Mouse (Mus musculus) lung, postnatal 25 days (tissue): Measurements from ENCODE around the gene Kremen2.

Experiments
- DNase-seq: peaks from one replicate; pipeline ENCODE4 v3.0.0; 2022; ENCODE audit warnings: low spot score

Gene Kremen2

DNA sequence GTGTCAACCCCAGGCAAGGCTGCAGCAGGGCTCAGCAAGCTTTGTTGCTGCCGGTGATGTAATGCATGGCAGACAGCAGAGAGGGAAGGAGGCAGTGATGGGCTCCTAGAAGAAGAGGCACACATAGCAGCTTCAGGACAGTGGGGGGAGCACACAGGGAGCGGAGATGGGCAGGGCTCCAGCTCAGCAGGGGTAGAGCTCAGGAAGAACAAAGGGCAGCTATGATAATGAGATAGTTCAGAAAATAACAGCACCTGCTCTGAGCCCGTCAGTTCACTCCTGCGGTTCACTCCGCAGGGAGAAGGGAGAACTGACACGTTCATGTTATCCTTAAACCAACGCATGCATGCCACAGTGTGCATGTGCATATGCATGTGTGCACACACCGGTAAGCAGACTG is 13.2 kb upstream of the Kremen2 start:
- no peak for DNase-seq

DNA sequence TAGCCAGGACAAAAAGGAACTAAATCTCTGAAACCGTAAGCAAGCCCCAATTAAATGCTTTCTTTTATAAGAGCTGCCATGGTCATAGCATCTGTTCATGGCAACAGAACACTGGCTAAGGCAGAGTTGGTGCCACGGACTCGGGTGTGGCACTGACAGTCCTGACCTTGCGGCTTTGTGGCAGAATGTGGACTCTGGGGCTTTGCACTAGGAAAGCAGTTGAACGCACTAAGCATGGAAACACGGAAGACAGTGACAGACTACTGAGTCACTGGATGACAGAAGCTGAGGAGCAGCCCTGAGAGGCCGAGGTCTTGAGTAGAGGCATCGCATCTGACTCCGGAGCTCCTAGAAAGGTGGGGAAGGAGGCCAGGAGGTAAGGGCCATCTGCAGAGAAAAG is 11.9 kb upstream of the Kremen2 start:
- DNase-seq: no peak

DNA sequence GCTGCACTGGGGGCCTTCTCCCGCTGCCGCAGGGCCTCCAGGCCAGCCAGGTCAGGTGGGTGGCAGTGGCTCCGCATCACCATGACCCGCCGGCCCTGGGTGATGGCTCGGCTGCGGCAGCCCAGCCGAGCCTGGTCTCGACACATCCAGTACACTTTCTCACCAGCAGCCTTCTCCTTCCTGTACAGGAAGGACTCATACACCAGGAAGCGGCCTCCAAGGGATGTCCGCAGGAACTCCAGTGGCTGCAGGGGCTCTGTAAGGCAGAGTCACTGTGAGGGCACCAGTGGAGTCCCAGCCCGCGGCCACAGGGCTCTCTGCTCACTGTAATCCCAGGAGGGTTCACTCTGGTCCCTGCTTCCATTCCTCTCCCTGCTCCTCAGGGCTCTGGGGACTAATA is 10.1 kb upstream of the Kremen2 start:
- DNase-seq: no peak

DNA sequence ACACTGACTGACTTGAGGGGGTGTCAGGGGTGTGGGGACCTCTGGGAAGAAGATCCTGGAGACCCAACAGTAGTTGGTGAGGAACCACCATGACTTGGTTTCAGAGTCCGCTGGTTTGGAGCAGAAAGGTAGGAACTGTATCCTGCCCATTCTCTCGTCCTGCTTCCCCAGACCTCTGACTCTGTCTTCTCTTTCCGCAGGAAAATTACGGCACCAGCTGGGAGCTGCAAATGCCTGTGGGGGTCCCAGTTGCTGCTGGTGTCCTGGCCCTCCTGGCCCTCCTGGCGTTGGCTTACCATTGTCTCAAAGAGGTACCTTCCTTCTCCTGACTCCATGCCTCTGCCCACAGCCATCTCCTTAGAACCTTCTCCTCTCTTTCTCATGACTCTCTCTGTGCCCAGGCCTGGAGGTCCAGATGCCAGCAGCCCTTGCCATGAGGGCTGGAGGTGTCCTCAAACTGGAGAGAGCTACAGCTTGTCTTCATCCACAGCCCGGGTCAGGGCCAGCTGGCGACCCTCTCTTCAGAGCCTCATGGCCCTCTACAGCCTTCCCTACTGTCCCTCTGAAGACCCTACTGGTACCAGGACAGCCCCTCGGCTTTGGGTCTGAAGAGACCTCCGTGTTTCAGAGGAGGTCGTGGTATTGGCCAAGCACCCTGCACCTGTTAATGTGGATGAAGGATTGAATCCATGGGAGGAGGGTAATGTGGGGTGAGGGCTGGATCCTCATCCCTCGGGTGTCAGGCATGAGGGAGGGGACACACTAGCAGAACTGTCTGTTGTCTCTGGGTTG is 4.0 kb upstream of the Kremen2 start:
- no peak for DNase-seq

DNA sequence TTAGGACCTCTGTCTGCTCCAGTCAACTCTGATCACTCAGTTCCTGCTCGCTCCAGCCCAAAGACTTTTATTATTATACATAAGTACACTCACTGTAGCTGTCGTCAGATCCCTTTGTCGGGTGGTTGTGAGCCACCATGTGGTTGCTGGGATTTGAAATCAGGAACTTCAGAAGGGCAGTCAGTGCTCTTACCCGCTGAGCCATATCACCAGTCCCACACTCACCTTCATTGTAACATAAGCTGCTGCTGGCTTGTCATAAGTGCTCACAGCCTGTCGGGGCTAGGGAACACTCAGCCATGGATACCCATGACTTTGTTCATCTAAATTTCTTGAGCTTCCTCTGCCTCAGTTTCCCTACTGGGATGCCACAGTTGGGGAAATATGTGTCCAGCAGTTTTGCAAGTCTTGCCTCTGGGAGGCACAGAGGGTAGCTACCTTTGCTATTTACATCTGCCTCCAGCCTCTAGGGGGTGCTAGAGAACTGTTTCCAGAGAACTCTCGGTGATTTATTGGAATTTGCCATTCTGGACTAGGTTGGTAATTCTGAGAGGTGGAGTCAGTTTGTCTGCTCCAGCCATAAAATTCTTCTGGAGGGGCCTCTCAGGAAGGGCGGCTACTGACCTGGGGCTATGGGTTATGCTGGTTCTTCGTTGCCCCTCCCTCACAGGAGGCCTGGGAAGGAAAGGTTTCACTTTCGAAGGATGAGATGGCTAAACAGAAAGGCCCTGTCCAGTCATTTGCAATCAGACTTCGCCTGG is 3.2 kb upstream of the Kremen2 start:
- DNase-seq: peak; percentile 91

DNA sequence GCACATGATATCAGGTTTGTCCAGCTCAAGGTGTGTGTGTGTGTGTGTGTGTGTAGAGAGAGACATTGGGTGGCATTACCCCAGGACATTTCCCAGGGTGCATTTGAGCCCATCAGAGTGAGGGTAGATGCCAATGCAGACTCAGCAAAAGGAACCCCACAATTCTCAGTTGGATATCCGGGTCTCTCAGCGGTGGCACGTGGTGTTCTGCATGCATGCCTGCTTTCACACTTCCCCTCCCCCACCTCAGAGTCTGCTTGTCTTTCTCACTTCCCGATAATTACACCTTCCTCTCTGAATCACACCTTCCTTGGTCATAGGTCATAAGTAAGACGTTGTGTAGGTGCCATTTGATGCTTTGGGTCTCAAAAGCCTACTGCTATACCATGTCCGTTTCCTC is 2.4 kb upstream of the Kremen2 start:
- DNase-seq: no peak

DNA sequence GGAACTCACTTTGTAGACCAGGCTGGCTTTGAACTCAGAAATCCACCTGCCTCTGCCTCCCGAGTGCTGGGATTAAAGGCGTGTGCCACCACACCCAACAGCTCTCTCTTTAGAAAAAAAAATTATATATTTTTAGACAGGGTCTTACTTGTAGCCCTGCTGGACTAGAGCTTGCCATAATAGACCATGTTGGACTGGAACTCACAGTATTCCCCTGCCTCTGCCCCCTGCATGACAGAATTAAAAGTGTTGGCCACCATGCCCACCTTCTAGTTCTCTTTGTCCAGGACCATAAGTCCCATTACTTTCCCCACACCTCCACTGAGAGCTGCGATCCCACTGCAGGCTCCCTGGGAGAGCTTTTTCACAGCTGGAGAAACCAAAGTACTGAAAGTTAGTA is 1.8 kb upstream of the Kremen2 start:
- no peak for DNase-seq

DNA sequence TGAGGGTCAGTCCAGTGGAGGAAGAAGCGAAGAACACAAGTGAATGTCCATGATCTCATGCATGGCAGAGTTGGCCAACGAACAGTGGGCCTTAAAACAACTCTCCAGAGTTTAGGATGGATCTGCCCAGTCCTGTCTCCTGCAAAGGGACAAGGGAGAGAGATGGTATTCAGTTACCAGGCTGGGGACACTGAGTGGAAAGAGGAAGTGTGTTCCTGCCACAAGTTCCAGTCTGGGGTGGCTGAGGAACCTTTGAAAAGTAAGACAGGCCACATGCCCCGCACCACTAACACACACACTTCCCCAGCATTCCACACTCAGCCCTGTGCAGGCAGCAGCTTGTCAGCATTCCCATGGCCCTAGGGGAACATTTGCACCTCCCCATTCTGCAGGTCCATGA is 1.1 kb upstream of the Kremen2 start:
- DNase-seq: no peak

DNA sequence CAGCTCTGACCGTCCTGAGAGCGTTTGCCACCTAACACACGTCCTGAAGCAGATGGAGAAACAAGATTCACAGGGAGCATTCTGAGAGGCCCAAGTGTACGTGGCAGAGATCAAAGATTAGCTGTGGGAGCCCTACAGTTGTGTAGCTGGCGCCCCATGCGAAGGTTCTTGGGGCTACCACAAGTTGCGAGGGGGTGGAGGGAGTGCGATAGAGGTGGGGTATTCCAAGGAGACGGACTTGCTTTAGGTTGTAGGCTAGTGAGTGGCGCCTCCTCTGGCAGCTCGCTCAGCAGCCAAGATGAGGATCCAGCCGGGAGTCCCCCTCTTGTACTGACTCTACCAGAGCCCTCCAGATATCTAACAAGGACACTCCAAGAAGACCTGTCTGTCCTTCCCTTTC is 678 bp upstream of the Kremen2 start:
- no peak for DNase-seq

DNA sequence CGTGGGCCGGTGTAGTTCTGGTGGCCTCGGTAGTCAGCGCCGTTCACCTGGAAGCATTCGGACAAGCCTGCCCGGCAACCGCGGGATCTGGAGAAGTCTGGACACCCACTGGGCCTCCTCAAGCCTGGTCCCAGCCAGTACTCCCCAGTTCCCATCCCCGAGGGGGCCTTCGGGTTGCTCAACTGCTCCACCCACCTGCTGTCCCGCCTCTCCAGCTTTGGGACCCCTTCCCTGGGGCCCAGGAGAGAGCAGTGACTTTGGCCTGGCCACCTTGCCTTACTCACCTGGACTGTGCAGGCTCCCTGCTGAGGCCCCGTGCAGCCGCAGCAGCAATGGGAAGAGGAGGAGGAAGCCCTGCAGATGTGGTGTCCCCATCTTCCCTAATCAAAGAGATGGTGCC is 982 bp downstream of the Kremen2 start:
- no peak for DNase-seq

DNA sequence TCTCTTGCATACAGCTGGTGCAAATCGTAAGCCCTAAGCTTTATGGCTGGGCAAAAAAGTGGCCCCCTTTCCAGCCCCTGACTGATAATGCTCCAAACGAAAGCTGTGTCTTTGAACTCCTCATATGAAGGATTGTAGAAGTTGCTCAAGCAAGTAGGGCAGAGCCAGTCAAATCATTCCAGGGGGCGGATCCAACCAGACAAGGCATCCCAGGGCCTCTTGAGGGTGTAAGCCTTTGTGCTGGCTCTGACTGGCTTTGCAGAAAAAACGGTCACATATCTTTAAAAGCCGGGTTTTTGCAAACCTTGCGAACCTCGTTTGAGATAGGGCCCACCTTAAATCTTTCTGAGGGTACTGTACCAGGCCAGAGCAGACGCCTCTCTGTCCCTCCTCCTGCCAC is 1.6 kb downstream of the Kremen2 start:
- no peak for DNase-seq

DNA sequence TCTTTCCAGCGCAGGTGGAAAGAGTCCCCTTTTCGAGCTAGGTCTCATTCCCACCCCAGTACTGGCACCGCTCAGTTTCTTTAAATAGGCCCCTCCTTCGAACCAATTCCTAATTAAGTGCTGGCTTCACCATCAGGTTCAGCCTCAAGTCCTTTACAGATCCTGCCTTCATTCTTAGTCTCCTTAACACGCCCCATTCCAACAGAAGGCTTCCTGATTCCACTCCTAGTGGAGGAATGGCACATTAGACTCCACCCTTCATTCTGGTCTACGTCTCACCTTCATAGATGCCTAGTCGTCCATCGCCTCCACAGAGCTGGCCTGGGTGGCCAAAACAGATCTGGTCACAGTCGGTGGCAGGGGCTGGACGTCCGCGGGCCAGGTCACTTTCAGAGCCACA is 2.7 kb downstream of the Kremen2 start:
- no peak for DNase-seq

DNA sequence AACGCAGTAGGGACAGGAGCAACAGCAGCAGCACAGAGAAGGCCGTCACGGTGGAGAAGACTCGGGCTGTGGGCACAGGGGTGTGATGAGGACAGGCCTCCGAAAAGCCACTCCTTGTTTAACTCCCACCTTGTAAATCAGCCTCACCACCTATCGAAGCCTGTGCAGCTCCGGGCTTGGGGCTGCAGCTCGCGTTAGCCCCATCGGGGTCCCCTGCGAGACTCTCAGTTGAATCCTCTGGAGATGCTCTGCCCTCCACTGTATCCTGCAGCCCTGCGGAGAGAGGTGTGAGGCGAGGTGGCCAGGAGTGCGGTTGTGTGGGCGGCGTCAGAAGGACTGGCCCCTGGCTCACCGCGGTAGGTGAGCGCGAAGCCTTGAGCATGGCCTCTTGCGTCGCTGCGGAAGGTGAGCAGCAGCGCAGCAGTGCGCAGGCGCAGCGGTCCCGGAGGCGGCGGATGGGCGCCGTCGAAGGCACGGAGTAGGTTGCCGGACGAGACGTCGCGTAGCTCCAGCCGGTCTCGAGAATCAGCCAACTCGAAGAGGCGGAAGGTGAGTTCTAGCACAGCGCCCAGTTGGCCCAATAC is 3.3 kb downstream of the Kremen2 start:
- no peak for DNase-seq

DNA sequence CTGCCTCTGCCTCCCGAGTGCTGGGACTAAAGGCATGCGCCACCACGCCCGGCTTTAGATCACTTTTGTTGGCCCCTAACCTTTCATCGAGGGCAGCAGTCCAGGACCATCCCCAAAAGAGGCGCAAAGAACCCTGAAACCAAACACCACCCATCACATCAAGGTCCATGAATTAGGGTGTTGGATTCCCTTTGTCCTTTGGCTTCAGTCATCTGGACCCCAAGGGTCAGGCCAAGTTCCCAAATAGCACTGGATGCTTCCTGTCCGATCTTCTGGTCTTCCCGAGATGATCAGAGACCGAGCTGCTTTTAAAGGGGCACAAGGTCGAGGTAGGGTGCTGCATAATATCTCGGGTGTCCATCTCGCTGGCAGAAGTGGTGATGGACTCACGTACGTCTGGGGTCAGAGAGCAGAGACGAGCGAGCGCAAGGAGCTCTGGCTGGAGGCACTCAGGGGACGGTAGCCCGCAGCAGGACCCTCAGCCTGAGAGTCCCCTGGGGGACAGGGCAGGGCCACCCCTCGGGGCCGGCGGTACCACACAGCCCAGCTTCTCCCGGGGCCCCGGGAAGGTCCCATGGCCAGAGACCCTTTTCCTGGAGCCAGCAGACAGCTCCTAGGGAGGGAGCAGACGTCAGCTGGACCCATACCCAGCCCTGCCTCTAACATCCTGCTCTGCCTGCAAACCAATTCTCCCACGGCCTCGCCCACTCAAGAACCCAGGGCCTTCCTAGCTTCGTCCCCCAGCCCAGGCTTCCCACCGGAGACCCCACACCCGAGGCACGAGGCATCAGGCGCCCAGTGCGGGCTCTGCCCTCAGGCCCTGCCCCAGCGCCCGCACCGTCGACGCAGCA is 4.0 kb downstream of the Kremen2 start:
- DNase-seq: no peak

DNA sequence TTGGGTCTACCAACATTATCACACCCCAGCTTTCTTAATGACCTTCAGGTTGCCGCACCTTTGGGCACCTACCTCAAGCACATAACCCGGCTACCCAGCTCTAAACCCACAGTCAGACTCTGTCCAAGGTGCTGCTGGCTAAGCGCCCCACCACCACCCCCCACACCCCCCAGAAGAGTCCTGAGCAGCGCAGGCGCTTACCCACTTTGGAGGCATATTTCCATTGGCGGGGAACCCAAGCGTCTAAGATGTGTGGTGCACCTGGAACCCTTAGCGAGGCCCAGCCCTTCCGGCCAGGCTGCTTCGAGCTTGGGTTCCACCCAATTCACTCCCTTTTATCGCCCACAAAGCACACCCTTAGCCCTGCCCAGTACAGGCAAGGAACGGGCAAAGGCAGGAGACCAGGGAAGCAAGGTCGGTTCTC is 5.0 kb downstream of the Kremen2 start, which contains the start of gene Paqr4:
Gene Paqr4, minus strand, starts transcription at position 270 of the 424 bp plus-strand sequence.
- DNase-seq: peak; percentile 32

DNA sequence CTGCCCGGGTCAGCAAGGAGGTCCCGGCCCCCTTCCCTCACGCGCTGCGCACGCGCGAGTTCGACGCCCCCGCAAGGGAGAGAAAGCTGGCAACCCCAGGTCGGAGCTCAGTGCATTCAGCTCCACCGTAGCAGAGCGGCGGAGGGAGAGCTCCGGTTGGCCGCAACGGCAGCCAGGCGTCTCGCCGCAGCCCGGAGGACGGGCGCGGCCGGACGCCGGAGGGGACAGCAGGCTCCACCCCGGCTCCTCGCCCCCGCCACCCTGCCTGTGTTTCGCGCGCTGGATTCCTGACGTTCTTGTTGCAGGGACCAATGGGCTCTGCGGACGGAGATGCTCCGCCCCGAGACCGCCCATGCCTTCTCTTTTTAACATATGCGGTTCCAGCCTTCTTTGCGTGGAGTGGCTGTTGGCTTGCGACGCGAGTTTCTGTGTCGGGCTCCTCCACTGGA is 5.5 kb downstream of the Kremen2 start:
- peak; percentile 94 for DNase-seq

DNA sequence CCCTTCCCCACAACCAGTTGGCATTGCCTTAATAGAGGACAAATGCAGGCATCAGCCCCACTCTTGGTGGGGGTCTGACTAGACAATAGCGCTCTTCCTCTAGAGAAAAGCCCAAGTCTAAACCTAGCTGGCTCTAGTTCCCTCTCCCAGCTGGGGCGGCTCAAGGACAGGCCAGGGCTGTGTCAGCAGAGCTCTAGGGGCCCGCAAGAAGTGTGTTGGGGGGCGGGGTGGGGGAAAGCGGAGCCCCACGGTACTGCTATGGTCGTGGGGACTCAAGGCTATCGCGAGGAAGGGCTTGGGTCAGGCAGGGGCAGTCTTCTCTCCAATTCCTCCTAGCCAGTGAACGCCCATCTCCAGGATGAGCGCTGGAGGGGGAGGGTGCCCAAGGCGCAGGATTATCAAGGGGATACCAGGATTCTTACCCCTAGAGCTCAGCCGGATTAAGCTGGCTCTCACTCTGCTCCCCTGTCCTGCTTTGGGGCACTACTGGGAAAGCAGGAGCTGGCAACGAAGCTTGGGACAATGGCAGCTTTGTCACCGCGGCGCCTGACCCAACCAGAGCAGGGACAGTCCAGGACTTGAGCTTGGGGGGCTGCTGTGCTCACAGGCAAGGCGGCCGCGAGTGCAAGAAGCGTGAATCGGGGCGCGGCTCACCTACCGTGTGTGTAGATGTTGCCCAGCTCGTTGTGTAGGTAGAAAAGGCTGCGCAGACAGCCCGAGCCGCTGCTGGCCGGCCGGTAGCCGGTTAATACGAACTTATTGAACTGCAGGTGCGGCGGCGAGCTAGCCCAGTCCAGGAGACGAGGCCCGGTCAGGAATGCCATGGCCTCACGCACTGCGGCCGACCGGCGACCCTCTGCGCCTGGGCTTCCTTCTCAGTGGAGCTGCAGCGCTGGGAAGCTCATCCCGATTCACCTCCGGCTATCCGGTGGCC is 6.2 kb downstream of the Kremen2 start:
- DNase-seq: no peak

DNA sequence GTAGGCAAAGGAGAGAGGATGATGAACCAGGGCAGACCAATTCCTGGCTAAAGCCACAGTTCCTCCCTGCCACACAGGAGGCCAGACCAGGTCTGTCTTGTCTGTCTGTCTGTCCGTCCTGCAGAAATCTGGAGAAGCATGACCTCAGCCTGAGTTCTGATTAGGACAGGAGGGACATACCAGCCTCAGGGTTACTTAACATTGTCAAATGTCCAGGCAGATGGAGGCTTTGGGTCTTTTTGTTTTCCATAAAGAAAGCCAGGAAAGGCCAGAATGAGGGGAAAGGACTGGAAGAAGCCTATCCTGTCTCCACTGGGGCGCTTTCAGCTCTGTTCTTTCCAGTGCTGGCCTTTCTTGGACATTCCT is 6.8 kb downstream of the Kremen2 start:
- no peak for DNase-seq

DNA sequence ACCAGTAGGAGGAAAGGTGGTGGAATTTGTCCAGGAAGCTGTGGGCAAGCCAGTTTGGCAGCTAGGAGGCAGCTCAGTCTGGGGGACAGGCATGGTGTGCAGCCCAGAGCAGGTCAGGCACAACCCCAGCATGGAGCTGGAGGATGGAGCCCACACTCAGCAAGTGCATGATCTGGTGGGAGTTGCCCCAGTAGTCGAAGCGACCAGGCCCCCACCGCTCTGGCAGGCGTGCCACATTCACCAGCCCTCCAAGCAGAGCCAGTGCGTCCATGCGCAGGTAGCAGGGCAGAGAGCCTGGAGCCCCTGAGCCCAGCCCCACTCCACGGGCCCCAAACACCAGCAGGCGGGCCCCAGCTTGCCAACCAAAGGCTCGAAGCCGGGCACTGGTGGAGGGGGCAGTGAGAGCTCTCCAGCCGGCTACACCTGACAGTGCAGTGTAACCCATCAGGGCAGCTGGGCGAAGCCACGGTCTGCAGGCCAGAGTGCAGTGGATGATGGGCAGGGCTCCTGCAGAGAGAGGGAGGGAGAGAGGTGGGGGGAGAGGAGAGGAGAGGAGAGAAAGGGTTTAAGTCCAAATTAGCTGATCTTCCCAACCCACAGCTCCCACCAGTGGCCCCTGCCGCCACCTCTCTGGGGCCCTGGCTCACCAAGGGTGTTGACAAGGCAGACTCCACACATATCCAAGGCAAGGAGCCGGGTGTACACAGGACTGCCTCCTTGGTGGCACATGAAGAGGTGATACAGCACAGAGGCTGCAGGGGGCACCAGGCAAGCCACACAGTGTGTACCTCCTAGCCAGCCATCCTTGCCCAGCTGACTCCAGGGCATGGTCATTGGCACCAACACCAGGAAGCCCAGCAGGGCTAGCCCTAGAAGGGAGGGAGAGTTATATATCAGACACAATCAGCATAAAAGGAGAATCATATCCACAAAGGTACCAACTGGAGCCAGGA is 7.9 kb downstream of the Kremen2 start:
- DNase-seq: no peak

DNA sequence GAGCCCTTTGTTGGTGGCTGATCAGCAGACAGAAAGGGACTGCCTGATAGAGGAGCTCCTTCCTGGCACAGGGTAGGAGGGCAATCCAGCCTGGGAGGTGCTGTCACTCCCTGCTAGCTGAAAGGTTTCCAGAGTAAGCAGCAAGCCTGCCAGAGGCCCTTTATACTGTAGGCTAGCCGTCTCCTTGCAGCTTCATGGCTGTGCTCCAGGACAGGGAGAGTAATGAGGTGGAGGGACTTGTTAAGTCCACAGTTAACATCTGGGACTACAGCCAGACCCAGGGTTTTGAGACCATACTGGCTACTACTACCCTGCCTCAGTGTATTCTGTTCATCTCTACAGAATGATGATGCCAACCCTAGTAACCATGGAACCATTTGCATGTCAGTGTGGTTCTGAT is 11.3 kb downstream of the Kremen2 start:
- no peak for DNase-seq
